Mouse (Mus musculus) gastrocnemius, adult 18-20 months (tissue): Measurements from ENCODE around the gene Katnbl1. TPM values are rescaled to one million over a fixed set of nuclear protein-coding genes. Genes with fewer than 3 reads are reported as not detected.

ENCODE experiments used
- DNase-seq: peaks from one replicate; pipeline ENCODE4 v3.0.0; 2021; ENCODE audit warnings: low spot score
- long read RNA-seq, 2 experiments: library from polyadenylated mRNA; stranded (forward); transcript quantifications; one replicate each; pipeline ENCODE4 v2.0.0; 2021
- total RNA-seq, 2 experiments: library from RNA; stranded (reverse); gene quantifications; 2 replicates each; pipeline ENCODE4 v1.2.3; 2021

Gene Katnbl1
- 1 to 10 TPM; 2.7 to 3.2 TPM for total RNA-seq
- long read RNA-seq, experiment 1, transcript Katnbl1-201 (10 exons, 2,886 nt) = major isoform, 10 of 12 reads
- long read RNA-seq, experiment 1, partial matches to known transcripts = 1 of 12 reads
- long read RNA-seq, experiment 1, other reads (novel, unspliced or antisense) = 1 of 12 reads
- long read RNA-seq, experiment 2, partial matches to known transcripts = 0 of 4 reads
- long read RNA-seq, experiment 2, other reads (novel, unspliced or antisense) = 1 of 4 reads

- DNase-seq = peak; percentile 93
Measured at GRCm38 (mm10) chr2:112378973-112379898, at the start of gene Katnbl1. Katnbl1 (plus strand) TSS chr2:112379211.

GRCm38 (mm10) chr2:112332051-112332898 lies 46.7 kb upstream of the Katnbl1 start:
- no peak for DNase-seq

- no peak for DNase-seq
Measured at GRCm38 (mm10) chr2:112337211-112337610, 41.8 kb upstream of the Katnbl1 start.

DNA sequence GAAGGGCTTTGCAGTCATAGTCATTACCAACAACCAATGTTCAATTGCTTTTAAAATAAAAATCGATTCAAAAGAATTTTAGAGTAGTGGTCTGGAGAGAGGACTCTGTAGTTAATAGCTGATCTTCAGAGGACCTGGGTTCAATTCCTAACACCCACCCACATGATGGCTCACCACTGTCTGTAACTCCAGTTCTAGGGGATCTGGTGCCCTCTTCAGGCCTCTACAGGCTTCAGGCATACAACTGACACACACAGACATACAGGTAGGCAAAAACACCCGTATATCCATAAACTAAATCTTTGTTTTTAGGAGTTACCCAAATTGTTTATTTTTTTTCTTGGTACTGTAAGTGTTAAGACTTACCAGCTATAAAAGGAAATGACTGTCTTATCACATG lies 39.3 kb upstream of the Katnbl1 start:
- no peak for DNase-seq

GRCm38 (mm10) chr2:112341117-112341516 lies 37.9 kb upstream of the Katnbl1 start:
- no peak for DNase-seq

- DNase-seq = no peak
Measured at GRCm38 (mm10) chr2:112348246-112348645, 30.8 kb upstream of the Katnbl1 start.

GRCm38 (mm10) chr2:112353685-112354455 lies 25.1 kb upstream of the Katnbl1 start:
- no peak for DNase-seq

GRCm38 (mm10) chr2:112359611-112360010 lies 19.4 kb upstream of the Katnbl1 start:
- DNase-seq = no peak

DNA sequence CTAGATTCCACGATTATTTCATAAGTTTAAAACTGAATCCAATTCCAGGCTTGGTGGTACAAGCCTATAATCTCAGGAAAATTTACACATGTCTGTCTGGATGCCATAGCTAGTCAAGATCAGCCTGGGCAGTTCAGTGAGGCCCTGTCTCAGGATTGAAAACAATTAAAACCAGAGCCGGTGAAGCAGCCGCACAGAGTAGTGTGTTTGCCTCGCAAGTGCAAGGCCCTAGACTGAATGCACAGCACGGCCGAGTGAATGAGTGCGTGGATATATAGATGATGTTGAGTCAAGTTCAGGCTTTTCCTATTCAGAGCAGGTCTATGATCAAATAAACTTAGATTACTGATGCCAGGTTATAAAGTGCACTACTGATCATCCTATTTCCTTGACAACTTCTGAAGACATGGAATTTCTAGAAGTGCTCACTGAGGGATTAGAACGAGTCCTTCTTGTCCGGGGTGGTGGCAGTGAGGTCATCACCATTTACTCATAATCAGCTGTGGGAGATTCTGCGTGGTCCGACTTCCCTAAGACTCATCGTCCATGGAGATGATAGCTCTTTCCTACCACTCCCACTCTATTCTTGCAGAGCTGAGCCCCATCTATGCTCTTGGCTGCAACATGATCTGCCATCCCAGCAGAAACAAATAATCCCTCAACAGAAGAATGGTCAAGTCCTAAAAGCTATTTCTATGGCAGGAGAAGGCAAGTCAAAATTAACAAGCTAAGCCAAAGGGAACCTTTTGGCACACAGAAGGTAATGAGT lies 18.8 kb upstream of the Katnbl1 start:
- DNase-seq = no peak

DNA sequence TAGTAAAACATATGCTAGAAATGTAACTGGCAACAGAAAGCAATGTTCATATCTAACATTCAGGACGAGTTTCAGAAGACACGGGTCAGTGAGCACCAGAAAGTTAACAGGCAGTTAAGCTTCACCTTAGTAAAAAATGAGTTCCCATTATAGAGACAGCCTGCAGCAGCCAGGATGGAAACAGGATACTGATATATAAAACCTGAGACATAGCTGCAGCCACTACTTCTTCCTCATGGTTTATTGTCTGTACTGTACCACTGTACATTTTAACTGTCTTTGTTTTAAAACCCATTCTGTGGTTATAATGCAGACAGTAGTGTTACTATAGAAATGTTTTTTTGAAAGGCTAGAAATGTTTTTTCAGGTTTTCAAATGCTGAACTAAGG lies 18.2 kb upstream of the Katnbl1 start:
- DNase-seq = no peak

DNA sequence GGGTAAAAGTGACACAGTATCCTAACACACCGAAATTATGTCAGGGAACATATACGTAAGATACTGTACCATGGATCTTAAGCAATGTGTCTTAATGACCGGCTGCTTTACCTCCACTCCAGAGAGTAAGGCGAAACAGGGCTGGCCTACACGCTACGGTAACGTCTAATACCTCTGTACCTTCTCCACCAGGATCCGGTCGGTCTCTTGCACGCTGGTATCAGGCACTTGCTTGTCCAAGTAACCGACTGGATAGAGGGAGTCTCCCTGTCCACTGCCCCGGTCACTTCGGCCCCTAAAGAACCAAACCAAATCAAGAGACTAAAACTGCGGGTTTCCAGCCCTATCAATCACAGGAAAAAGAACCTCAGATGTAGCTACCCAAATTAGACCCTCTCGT lies 11.8 kb upstream of the Katnbl1 start:
- DNase-seq = no peak

DNA sequence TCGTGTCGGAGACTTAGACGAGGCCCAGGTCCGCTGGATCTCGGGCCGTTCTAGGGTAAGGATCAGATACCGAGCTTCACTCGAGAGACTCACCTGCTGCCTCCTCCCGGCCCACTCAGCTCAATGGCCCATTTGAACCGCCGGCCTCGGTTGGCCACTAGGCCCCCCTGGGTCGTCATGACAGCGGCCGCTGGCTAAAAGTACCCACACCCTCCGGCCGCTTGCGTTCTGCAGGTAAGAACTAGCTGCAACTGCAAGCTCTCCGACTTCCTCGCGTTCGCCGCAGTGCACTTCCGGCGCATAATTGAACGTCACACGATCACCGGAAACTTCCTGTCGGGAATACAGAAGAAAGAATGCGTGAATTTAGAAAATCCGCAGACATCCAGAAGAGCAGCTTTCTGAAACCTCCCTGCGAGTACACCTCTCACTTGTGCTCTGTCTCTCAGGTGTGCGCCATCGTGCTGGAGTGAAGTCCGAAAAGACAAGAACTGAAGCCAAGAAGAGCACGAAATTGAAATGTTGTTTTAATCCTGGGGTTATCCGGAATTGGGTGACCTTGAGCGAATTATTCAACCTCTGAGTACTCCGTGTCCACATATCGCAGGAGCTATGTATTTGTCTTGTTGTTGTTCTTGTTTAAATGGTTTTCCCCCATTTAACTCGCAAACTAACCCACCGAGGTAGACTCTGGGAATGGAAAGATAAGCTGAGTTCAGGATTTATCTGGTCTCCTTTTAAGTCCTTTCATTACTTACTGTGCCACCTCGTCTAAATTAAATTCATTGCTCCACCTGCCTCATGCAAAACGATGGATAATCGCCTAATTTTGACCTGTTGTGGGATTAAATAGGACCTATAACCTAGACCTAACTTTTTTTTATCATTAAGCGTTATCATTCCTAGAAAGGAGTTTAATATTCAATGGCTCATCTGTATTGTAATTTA lies 11.0 kb upstream of the Katnbl1 start, which contains the start of gene Emc4:
Gene Emc4, minus strand, starts transcription at position 302 of the 948 bp plus-strand sequence.
- peak; percentile 90 for DNase-seq

DNA sequence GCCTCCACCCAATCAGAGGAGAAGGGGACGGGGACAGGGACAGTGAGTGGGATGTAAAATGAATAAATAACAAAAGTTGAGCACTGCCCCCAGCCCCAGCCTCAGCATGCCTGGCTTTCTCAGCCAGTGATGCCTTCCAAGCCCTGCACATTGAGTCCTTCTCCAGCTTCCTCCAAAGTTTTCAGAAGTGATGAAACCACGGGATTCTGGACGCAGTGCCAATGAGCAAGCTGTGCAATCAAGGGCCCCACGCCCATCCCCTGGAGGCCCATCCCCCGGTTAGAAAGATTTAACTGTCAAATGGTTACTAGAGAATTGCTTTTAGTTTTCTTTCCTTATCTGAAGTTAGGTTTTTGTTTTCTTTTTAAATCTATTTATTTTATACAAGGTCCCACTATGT lies 9.1 kb upstream of the Katnbl1 start:
- peak; percentile 78 for DNase-seq

GRCm38 (mm10) chr2:112373141-112373540 lies 5.9 kb upstream of the Katnbl1 start:
- peak; percentile 43 for DNase-seq

DNA sequence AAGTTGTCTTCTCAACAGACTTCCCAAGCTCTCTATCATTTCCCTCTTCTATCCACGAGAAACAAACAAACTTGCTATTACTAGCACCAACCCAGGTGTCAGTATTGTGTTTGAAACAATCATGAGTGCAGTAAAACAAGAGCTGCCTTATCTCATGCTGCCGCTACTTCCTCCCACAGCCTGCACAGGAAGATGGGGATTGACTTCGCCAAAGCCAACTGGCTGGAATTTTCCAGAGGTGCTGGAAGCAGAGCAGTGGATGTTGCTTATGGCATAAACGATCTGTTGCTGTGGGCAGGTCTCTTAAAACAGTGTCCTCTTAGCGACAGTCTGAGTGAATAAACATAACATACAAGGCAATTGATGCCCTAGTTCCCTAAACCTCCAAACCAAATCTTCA lies 4.4 kb upstream of the Katnbl1 start:
- no peak for DNase-seq

GRCm38 (mm10) chr2:112380131-112380530 lies 1.1 kb downstream of the Katnbl1 start:
- DNase-seq = no peak

DNA sequence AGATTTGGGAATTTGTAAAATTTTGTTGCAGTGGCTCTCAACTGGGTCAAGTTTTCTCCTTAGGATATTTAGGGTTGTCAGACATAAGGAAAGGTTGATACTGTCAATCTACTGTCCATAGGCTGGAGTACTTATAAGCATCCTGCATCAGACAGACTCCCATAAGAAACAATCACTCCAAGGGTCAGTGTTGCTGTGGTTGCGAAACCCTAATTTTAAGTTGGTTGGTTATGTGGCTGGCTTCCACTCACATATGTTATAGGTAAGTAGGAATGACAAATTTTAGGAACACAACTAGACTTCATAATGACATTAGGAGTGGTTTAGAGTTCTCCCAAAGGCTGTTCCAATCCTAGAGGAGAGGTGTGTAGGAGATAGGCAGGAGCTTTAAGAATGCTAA lies 2.2 kb downstream of the Katnbl1 start:
- DNase-seq = no peak

DNA sequence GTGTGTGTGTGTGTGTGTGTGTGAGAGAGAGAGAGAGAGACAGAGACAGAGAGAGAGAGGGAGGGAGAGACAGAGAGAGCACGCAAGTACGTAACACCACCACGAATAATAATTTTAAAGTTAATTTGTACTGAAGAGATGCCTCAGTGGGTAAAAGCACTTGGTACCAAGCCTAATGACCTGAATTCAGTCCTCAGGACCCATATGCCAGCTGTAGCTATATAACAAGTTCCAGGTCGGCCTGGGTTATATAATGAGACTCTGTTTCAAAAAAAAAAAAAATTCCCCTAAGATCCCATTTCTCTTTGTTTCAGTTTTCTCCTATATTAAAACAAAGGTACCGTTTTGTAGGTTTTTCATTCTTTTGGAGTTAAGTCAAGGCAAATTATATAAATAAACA lies 11.8 kb downstream of the Katnbl1 start:
- DNase-seq = no peak
